16 mouse cellular contexts compared by ENCODE assay signal in the genomic region with DNA sequence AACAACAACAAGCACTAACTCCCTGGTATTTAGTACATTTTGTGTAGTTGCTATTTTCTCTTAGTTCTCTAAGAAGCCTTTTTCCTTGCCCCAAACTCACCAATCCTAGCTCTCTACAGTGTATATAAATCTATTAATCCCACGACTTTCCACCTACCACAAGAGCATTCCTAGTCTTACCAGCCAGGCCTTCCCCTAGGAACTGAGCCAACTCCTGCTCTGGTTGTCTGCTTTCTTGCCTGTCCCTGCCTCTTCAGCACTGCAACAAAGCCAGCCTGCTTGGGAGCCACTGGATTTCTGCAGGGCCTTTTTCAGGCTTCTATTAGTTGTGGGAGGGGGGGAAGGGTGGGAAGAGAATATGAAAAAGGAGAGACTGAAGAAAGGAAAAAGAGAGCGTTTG. TPM values are rescaled to one million over a fixed set of nuclear protein-coding genes. Genes with fewer than 3 reads are reported as not detected.
DNase-seq lines count a peak whose midpoint lies in the region; ATAC-seq and TF ChIP-seq lines count a peak whose summit lies in the region.
"Had no signal": no experiment of that assay in that cellular context is flagged by ENCODE, and none has a peak within 500 bp of the region (broad histone marks: within the 10 kb centered on the region; RNA-seq: fewer than 3 reads in every experiment).

No protein-coding gene starts in this region.

- no peak overlapping the region for H3K9ac ChIP-seq in forebrain, embryonic 15.5 days (replicated peaks)
- no peak overlapping the region for H3K9ac ChIP-seq in forebrain, postnatal 0 days
- H3K9ac ChIP-seq in midbrain, embryonic 13.5 days (replicated peaks) = no peak overlapping the region
- H3K9ac ChIP-seq in midbrain, embryonic 15.5 days = no peak overlapping the region
- H3K9ac ChIP-seq in stomach, embryonic 15.5 days = no peak overlapping the region

- ATAC-seq in forebrain, embryonic 15.5 days (replicated peaks) = 0 out of 2 replicates have a peak, but pooled peaks have one; percentile 37
- no peak for ATAC-seq in forebrain, postnatal 0 days
- 0 out of 2 replicates have a peak, but pooled peaks have one; percentile 48 for ATAC-seq in midbrain, embryonic 13.5 days
- no peak for ATAC-seq in midbrain, embryonic 15.5 days (replicated peaks)
- ATAC-seq in stomach, embryonic 15.5 days (ENCODE audit: insufficient read depth, low FRiP score, low read depth) = no peak; the same call in 1 of the 2 replicates

- H3K4me1 ChIP-seq in forebrain, embryonic 15.5 days = no peaks in the 10 kb centered on the region
- no peaks in the 10 kb centered on the region for H3K4me1 ChIP-seq in forebrain, postnatal 0 days (ENCODE audit: insufficient read depth)
- no peaks in the 10 kb centered on the region for H3K4me1 ChIP-seq in midbrain, embryonic 13.5 days (replicated peaks)
- H3K4me1 ChIP-seq in midbrain, embryonic 15.5 days = no peaks in the 10 kb centered on the region
- no peaks in the 10 kb centered on the region for H3K4me1 ChIP-seq in embryonic facial prominence, embryonic 10.5 days
- no peaks in the 10 kb centered on the region for H3K4me1 ChIP-seq in stomach, embryonic 15.5 days

- H3K4me2 ChIP-seq in forebrain, embryonic 15.5 days (replicated peaks) = no peak overlapping the region
- H3K4me2 ChIP-seq in forebrain, postnatal 0 days (ENCODE audit: low read depth) = no peak overlapping the region
- H3K4me2 ChIP-seq in midbrain, embryonic 13.5 days (replicated peaks) = no peak overlapping the region
- no peak overlapping the region for H3K4me2 ChIP-seq in midbrain, embryonic 15.5 days
- no peak overlapping the region for H3K4me2 ChIP-seq in stomach, embryonic 15.5 days

- no peak overlapping the region for H3K4me3 ChIP-seq in forebrain, embryonic 15.5 days
- no peak overlapping the region for H3K4me3 ChIP-seq in forebrain, postnatal 0 days (ENCODE audit: low read depth, low read length)
- H3K4me3 ChIP-seq in midbrain, embryonic 13.5 days (replicated peaks) = no peak overlapping the region
- H3K4me3 ChIP-seq in midbrain, embryonic 15.5 days = no peak overlapping the region
- H3K4me3 ChIP-seq in embryonic facial prominence, embryonic 10.5 days = no peak overlapping the region
- H3K4me3 ChIP-seq in stomach, embryonic 15.5 days (replicated peaks) = no peak overlapping the region
- H3K4me3 ChIP-seq: heart, adult 2 months had no signal

- no peaks in the 10 kb centered on the region for H3K36me3 ChIP-seq in forebrain, embryonic 15.5 days
- no peaks in the 10 kb centered on the region for H3K36me3 ChIP-seq in forebrain, postnatal 0 days (ENCODE audit: insufficient read depth)
- H3K36me3 ChIP-seq in midbrain, embryonic 13.5 days = no peaks in the 10 kb centered on the region
- H3K36me3 ChIP-seq in midbrain, embryonic 15.5 days (replicated peaks) = no peaks in the 10 kb centered on the region
- no peaks in the 10 kb centered on the region for H3K36me3 ChIP-seq in embryonic facial prominence, embryonic 10.5 days (replicated peaks)
- H3K36me3 ChIP-seq in stomach, embryonic 15.5 days = no peaks in the 10 kb centered on the region

- no peak for DNase-seq in forebrain, postnatal 0 days
- DNase-seq in embryonic facial prominence, embryonic 10.5 days (ENCODE audit: low spot score) = no peak
- DNase-seq in adrenal gland, adult 8-10 months = no peak
- DNase-seq in heart, postnatal 36 days = no peak
- DNase-seq: cerebellum, postnatal 25 days; gastrocnemius, postnatal 10 days; heart, adult 2 months; kidney, adult 2 months; kidney, postnatal 4 days; lung, adult 2 months; right cerebral cortex, adult 18-20 months had no signal

- no peaks in the 10 kb centered on the region for H3K27me3 ChIP-seq in forebrain, embryonic 15.5 days
- H3K27me3 ChIP-seq in forebrain, postnatal 0 days (ENCODE audit: insufficient read depth, low read length) = no peaks in the 10 kb centered on the region
- no peaks in the 10 kb centered on the region for H3K27me3 ChIP-seq in midbrain, embryonic 13.5 days
- H3K27me3 ChIP-seq in midbrain, embryonic 15.5 days (replicated peaks) = no peaks in the 10 kb centered on the region
- H3K27me3 ChIP-seq in embryonic facial prominence, embryonic 10.5 days (replicated peaks; ENCODE audit: low read depth, poor library complexity, severe bottlenecking) = no peaks in the 10 kb centered on the region
- no peaks in the 10 kb centered on the region for H3K27me3 ChIP-seq in stomach, embryonic 15.5 days (replicated peaks)

- no peak for TF ChIP-seq CTCF in forebrain, postnatal 0 days (IDR thresholded peaks at IDR 0.05; ENCODE audit: low read depth)

- 61% methylated on average over 2 of the region's 2 CpGs for WGBS in forebrain, embryonic 15.5 days
- 42% methylated on average over 2 of the region's 2 CpGs for WGBS in forebrain, postnatal 0 days
- 74% methylated on average over 2 of the region's 2 CpGs for WGBS in midbrain, embryonic 13.5 days
- 67% methylated on average over 2 of the region's 2 CpGs for WGBS in midbrain, embryonic 15.5 days
- 77% methylated on average over 2 of the region's 2 CpGs for WGBS in embryonic facial prominence, embryonic 10.5 days
- WGBS in stomach, embryonic 15.5 days = 48% methylated on average over 2 of the region's 2 CpGs

- H3K27ac ChIP-seq in forebrain, embryonic 15.5 days (replicated peaks) = no peak overlapping the region
- no peak overlapping the region for H3K27ac ChIP-seq in forebrain, postnatal 0 days (ENCODE audit: low read depth, low read length)
- no peak overlapping the region for H3K27ac ChIP-seq in midbrain, embryonic 13.5 days
- no peak overlapping the region for H3K27ac ChIP-seq in midbrain, embryonic 15.5 days
- 0 out of 2 replicates have a peak overlapping the region, but pooled peaks have one; percentile 2 for H3K27ac ChIP-seq in embryonic facial prominence, embryonic 10.5 days (replicated peaks)
- peak overlapping the region; percentile 6; the same call in 1 of the 2 replicates for H3K27ac ChIP-seq in stomach, embryonic 15.5 days
- H3K27ac ChIP-seq: heart, adult 2 months; macrophage had no signal

- H3K9me3 ChIP-seq in forebrain, embryonic 15.5 days = no peaks in the 10 kb centered on the region
- H3K9me3 ChIP-seq in forebrain, postnatal 0 days (ENCODE audit: low read length) = no peaks in the 10 kb centered on the region
- no peaks in the 10 kb centered on the region for H3K9me3 ChIP-seq in midbrain, embryonic 13.5 days
- H3K9me3 ChIP-seq in midbrain, embryonic 15.5 days = no peaks in the 10 kb centered on the region
- no peaks in the 10 kb centered on the region for H3K9me3 ChIP-seq in embryonic facial prominence, embryonic 10.5 days
- H3K9me3 ChIP-seq in stomach, embryonic 15.5 days = no peaks in the 10 kb centered on the region

- intact Hi-C loops in heart, postnatal 36 days (cut with DNase I) = no loop called here

RNA-seq across cellular contexts. Expression of gene Lgals8, which starts 20.5 kb away (rescaled TPM):
- polyA plus RNA-seq in forebrain, embryonic 15.5 days (2015; fragmentation: Nextera tagmentation; extraction: Ambion mirVana) = 13.5 and 14.1 TPM in 2 replicates
- total RNA-seq in forebrain, postnatal 0 days (2014; rRNA removed) = 19.2 and 20.8 TPM in 2 replicates
- polyA plus RNA-seq in forebrain, postnatal 0 days (2015; fragmentation: Nextera tagmentation; extraction: Ambion mirVana) = 18.0 and 20.2 TPM in 2 replicates
- polyA plus RNA-seq in midbrain, embryonic 13.5 days (2015; fragmentation: Nextera tagmentation; extraction: Ambion mirVana) = 15.1 and 15.7 TPM in 2 replicates
- polyA plus RNA-seq in midbrain, embryonic 15.5 days (2015; fragmentation: Nextera tagmentation; extraction: Ambion mirVana) = 20.3 and 25.6 TPM in 2 replicates
- 7.8 and 9.0 TPM in 2 replicates for polyA plus RNA-seq in embryonic facial prominence, embryonic 10.5 days (2016; fragmentation: Nextera tagmentation; extraction: Ambion mirVana)
- 26.8 and 28.5 TPM in 2 replicates for polyA plus RNA-seq in stomach, embryonic 15.5 days (2015; fragmentation: Nextera tagmentation; extraction: Ambion mirVana)
- total RNA-seq in adrenal gland, adult 8-10 months (2022) = 100 to 1,000 TPM in 2 of 4 experiments, 10 to 100 TPM in 2; 74.5 to 127 (median 102) TPM
- 10 to 100 TPM; 39.4 to 42.8 TPM for total RNA-seq in heart, postnatal 36 days (2021)

RNA-seq across cellular contexts. Expression of gene Edaradd, which starts 35.0 kb away (rescaled TPM):
- 1.6 and 2.1 TPM in 2 replicates for polyA plus RNA-seq in forebrain, embryonic 15.5 days (2015; fragmentation: Nextera tagmentation; extraction: Ambion mirVana)
- total RNA-seq in forebrain, postnatal 0 days (2014; rRNA removed) = 3.0 TPM in 2 replicates
- polyA plus RNA-seq in forebrain, postnatal 0 days (2015; fragmentation: Nextera tagmentation; extraction: Ambion mirVana) = 2.4 and 3.1 TPM in 2 replicates
- polyA plus RNA-seq in midbrain, embryonic 13.5 days (2015; fragmentation: Nextera tagmentation; extraction: Ambion mirVana) = 1.3 TPM in 2 replicates
- 1.4 and 1.5 TPM in 2 replicates for polyA plus RNA-seq in midbrain, embryonic 15.5 days (2015; fragmentation: Nextera tagmentation; extraction: Ambion mirVana)
- polyA plus RNA-seq in embryonic facial prominence, embryonic 10.5 days (2016; fragmentation: Nextera tagmentation; extraction: Ambion mirVana) = 2.6 and 2.7 TPM in 2 replicates
- polyA plus RNA-seq in stomach, embryonic 15.5 days (2015; fragmentation: Nextera tagmentation; extraction: Ambion mirVana) = 5.7 and 6.1 TPM in 2 replicates
- under 1 TPM; 0.06 to 0.24 (median 0.08) TPM for total RNA-seq in adrenal gland, adult 8-10 months (2022)
- total RNA-seq in heart, postnatal 36 days (2021) = under 1 TPM in 1 of 2 experiments, not detected in 1; 0.05 TPM

Comparison
In these comparisons a context has a peak if more than half of its experiments do, and no peak if none do; other contexts are left out.
1. ATAC-seq: peak in forebrain, embryonic 15.5 days (single experiment) and midbrain, embryonic 13.5 days (single experiment); none in forebrain, postnatal 0 days (single experiment), midbrain, embryonic 15.5 days (single experiment) and stomach, embryonic 15.5 days (single experiment).
2. H3K27ac ChIP-seq: peak in embryonic facial prominence, embryonic 10.5 days (single experiment) and stomach, embryonic 15.5 days (single experiment); none in forebrain, embryonic 15.5 days (single experiment), forebrain, postnatal 0 days (single experiment), midbrain, embryonic 13.5 days (single experiment) and midbrain, embryonic 15.5 days (single experiment).